Comparison of ENCODE assay signal across 9 mouse cellular contexts in genomic region chr17:34079621-34080020, GRCm38 (mm10). TPM values are rescaled to one million over a fixed set of nuclear protein-coding genes. Genes with fewer than 3 reads are reported as not detected.
DNase-seq lines count a peak whose midpoint lies in the region; ATAC-seq lines count a peak whose summit lies in the region.
"Had no signal": no experiment of that assay in that cellular context is flagged by ENCODE, and none has a peak within 500 bp of the region (broad histone marks: within the 10 kb centered on the region; RNA-seq: fewer than 3 reads in every experiment).

No protein-coding gene starts in this region.

- H3K27me3 ChIP-seq in midbrain, embryonic 12.5 days, result peaks cover 23% of the 10 kb centered on the region

- no peak overlapping the region for H3K4me3 ChIP-seq in midbrain, embryonic 12.5 days
- H3K4me3 ChIP-seq: myocyte had no signal

- peaks cover 11% of the 10 kb centered on the region for H3K4me1 ChIP-seq in midbrain, embryonic 12.5 days

- no peak overlapping the region for H3K9ac ChIP-seq in midbrain, embryonic 12.5 days (replicated peaks)

- no peak overlapping the region for H3K4me2 ChIP-seq in midbrain, embryonic 12.5 days (replicated peaks)

- H3K36me3 ChIP-seq in midbrain, embryonic 12.5 days, result no peaks in the 10 kb centered on the region

- ATAC-seq in common myeloid progenitor, adult 5-6 weeks (replicated peaks; ENCODE audit: low read depth, poor library complexity, severe bottlenecking), result peak; percentile 77
- ATAC-seq in hematopoietic stem cell, adult 5-6 weeks (replicated peaks in 1 of 2; ENCODE audit: insufficient read depth in 1 of 2, low FRiP score in 2 of 2, low TSS enrichment in 1 of 2, low read depth in 1 of 2, poor library complexity in 2 of 2, severe bottlenecking in 2 of 2), result peak; percentile 47 to 86; a peak in 3 of 4 replicates
- peak; percentile 79 for ATAC-seq in midbrain, embryonic 12.5 days (ENCODE audit: low FRiP score, low read depth)

- no peak overlapping the region for H3K27ac ChIP-seq in midbrain, embryonic 12.5 days (replicated peaks)

- H3K9me3 ChIP-seq in midbrain, embryonic 12.5 days, result no peaks in the 10 kb centered on the region

- DNase-seq in adrenal gland, adult 2 months, result peak; percentile 55
- no peak for DNase-seq in adrenal gland, postnatal 25 days
- DNase-seq in 3T3-L1 (ENCODE audit: low read depth, low spot score), result peak; percentile 71
- peak; percentile 45 for DNase-seq in layer of hippocampus, adult 9-10 months (ENCODE audit: low spot score)
- no peak for DNase-seq in gastrocnemius, postnatal 25 days

- WGBS in midbrain, embryonic 12.5 days, result 13% methylated on average over 5 of the region's 5 CpGs

RNA-seq across cellular contexts. Expression of gene H2-Oa, which starts 12.5 kb away (rescaled TPM):
- total RNA-seq in adrenal gland, adult 2 months (2021), result under 1 TPM in 1 of 2 experiments, not detected in 1; 0.62 TPM
- 1.9 TPM in 2 replicates for polyA plus RNA-seq in adrenal gland, adult 2 months (2012; rRNA removed)
- total RNA-seq in adrenal gland, postnatal 25 days (2021), result 0.27 TPM in 1 of 2 replicates, not detected in the other
- 7.8 and 10.5 TPM in 2 replicates for total RNA-seq in common myeloid progenitor, adult 5-6 weeks (2017)
- total RNA-seq in hematopoietic stem cell, adult 5-6 weeks (2017), result 9.2 and 16.9 TPM in 2 replicates
- polyA plus RNA-seq in midbrain, embryonic 12.5 days (2016; fragmentation: Nextera tagmentation; extraction: Ambion mirVana), result 0.17 and 0.56 TPM in 2 replicates
- not detected for total RNA-seq in gastrocnemius, postnatal 25 days (2021)

RNA-seq across cellular contexts. Expression of gene H2-DMa, which starts 39.7 kb away (rescaled TPM):
- total RNA-seq in adrenal gland, adult 2 months (2021), result 10 to 100 TPM; 14.4 to 18.9 TPM
- 24.2 and 27.4 TPM in 2 replicates for polyA plus RNA-seq in adrenal gland, adult 2 months (2012; rRNA removed)
- 9.0 and 11.5 TPM in 2 replicates for total RNA-seq in adrenal gland, postnatal 25 days (2021)
- total RNA-seq in common myeloid progenitor, adult 5-6 weeks (2017), result 90.2 and 104 TPM in 2 replicates
- total RNA-seq in hematopoietic stem cell, adult 5-6 weeks (2017), result 88.1 and 135 TPM in 2 replicates
- polyA plus RNA-seq in midbrain, embryonic 12.5 days (2016; fragmentation: Nextera tagmentation; extraction: Ambion mirVana), result 9.8 and 9.9 TPM in 2 replicates
- total RNA-seq in gastrocnemius, postnatal 25 days (2021), result 1 to 10 TPM; 2.8 to 3.1 TPM

RNA-seq across cellular contexts. Expression of gene Col11a2, which starts 40.4 kb away (rescaled TPM):
- 1 to 10 TPM; 1.0 to 1.1 TPM for total RNA-seq in adrenal gland, adult 2 months (2021)
- polyA plus RNA-seq in adrenal gland, adult 2 months (2012; rRNA removed), result 0.35 and 1.7 TPM in 2 replicates
- 0.91 and 3.0 TPM in 2 replicates for total RNA-seq in adrenal gland, postnatal 25 days (2021)
- 4.1 and 10.4 TPM in 2 replicates for total RNA-seq in common myeloid progenitor, adult 5-6 weeks (2017)
- total RNA-seq in hematopoietic stem cell, adult 5-6 weeks (2017), result 2.4 and 2.9 TPM in 2 replicates
- polyA plus RNA-seq in midbrain, embryonic 12.5 days (2016; fragmentation: Nextera tagmentation; extraction: Ambion mirVana), result 2.3 and 4.0 TPM in 2 replicates
- total RNA-seq in gastrocnemius, postnatal 25 days (2021), result 10 to 100 TPM in 1 of 2 experiments, 1 to 10 TPM in 1; 6.5 to 16.7 TPM

RNA-seq across cellular contexts. Expression of gene Brd2, which starts 42.8 kb away (rescaled TPM):
- 100 to 1,000 TPM; 173 to 286 TPM for total RNA-seq in adrenal gland, adult 2 months (2021)
- polyA plus RNA-seq in adrenal gland, adult 2 months (2012; rRNA removed), result 103 and 104 TPM in 2 replicates
- total RNA-seq in adrenal gland, postnatal 25 days (2021), result 209 and 233 TPM in 2 replicates
- total RNA-seq in common myeloid progenitor, adult 5-6 weeks (2017), result 347 and 388 TPM in 2 replicates
- 348 and 418 TPM in 2 replicates for total RNA-seq in hematopoietic stem cell, adult 5-6 weeks (2017)
- 144 and 148 TPM in 2 replicates for polyA plus RNA-seq in midbrain, embryonic 12.5 days (2016; fragmentation: Nextera tagmentation; extraction: Ambion mirVana)
- 10 to 100 TPM; 66.7 to 69.1 TPM for total RNA-seq in gastrocnemius, postnatal 25 days (2021)

RNA-seq across cellular contexts. Expression of gene Rxrb, which starts 48.0 kb away (rescaled TPM):
- 10 to 100 TPM; 47.5 to 54.9 TPM for total RNA-seq in adrenal gland, adult 2 months (2021)
- 150 and 161 TPM in 2 replicates for polyA plus RNA-seq in adrenal gland, adult 2 months (2012; rRNA removed)
- 66.8 and 71.0 TPM in 2 replicates for total RNA-seq in adrenal gland, postnatal 25 days (2021)
- 34.1 and 36.3 TPM in 2 replicates for total RNA-seq in common myeloid progenitor, adult 5-6 weeks (2017)
- 41.2 and 51.3 TPM in 2 replicates for total RNA-seq in hematopoietic stem cell, adult 5-6 weeks (2017)
- polyA plus RNA-seq in midbrain, embryonic 12.5 days (2016; fragmentation: Nextera tagmentation; extraction: Ambion mirVana), result 68.0 and 68.4 TPM in 2 replicates
- 10 to 100 TPM; 34.9 to 36.3 TPM for total RNA-seq in gastrocnemius, postnatal 25 days (2021)

Comparison
In these comparisons a context has a peak if more than half of its experiments do, and no peak if none do; other contexts are left out.
1. DNase-seq: peak in adrenal gland, adult 2 months (single experiment), 3T3-L1 (single experiment) and layer of hippocampus, adult 9-10 months (single experiment); none in adrenal gland, postnatal 25 days (single experiment) and gastrocnemius, postnatal 25 days (single experiment).
2. Peak in every context shown above with its lines, with median percentiles within 50 percentile points of each other: ATAC-seq.